Mouse (Mus musculus) lung, postnatal 36 days (tissue): Measurements from ENCODE around the gene Fip1l1.

Source experiments
- DNase-seq: peaks from one replicate; pipeline ENCODE4 v3.0.0; 2022; ENCODE audit warnings: mixed read lengths

Fip1l1 gene

GRCm38 (mm10) chr5:74617816-74618572 is 82.7 kb downstream of the Fip1l1 start:
- no peak for DNase-seq

GRCm38 (mm10) chr5:74618573-74619059 is 83.4 kb downstream of the Fip1l1 start:
- DNase-seq: peak; percentile 41

GRCm38 (mm10) chr5:74621691-74622470 is 86.6 kb downstream of the Fip1l1 start:
- no peak for DNase-seq

GRCm38 (mm10) chr5:74623316-74624000 is 88.2 kb downstream of the Fip1l1 start:
- no peak for DNase-seq

GRCm38 (mm10) chr5:74624385-74624784 is 89.1 kb downstream of the Fip1l1 start:
- DNase-seq: no peak

- no peak for DNase-seq
Observed at GRCm38 (mm10) chr5:74628001-74628400, 92.8 kb downstream of the Fip1l1 start.

GRCm38 (mm10) chr5:74632369-74633114 is 97.3 kb downstream of the Fip1l1 start:
- DNase-seq: no peak

- DNase-seq: no peak
Observed at GRCm38 (mm10) chr5:74633453-74633852, 98.2 kb downstream of the Fip1l1 start.

- no peak for DNase-seq
Observed at GRCm38 (mm10) chr5:74634391-74634790, 99.1 kb downstream of the Fip1l1 start.

GRCm38 (mm10) chr5:74639516-74639915 is 104.3 kb downstream of the Fip1l1 start:
- no peak for DNase-seq

- no peak for DNase-seq
Observed at GRCm38 (mm10) chr5:74640504-74640903, 105.3 kb downstream of the Fip1l1 start.

- DNase-seq: peak; percentile 76
Observed at GRCm38 (mm10) chr5:74641000-74641399, 105.8 kb downstream of the Fip1l1 start.

GRCm38 (mm10) chr5:74642291-74642690 is 107.0 kb downstream of the Fip1l1 start:
- no peak for DNase-seq

GRCm38 (mm10) chr5:74647584-74647984 is 112.3 kb downstream of the Fip1l1 start:
- DNase-seq: no peak

- DNase-seq: no peak
Observed at GRCm38 (mm10) chr5:74648216-74648615, 113.0 kb downstream of the Fip1l1 start.
